8 mouse cellular contexts compared by ENCODE assay signal in genomic region chr7:45447325-45447990, GRCm38 (mm10). TPM values are rescaled to one million over a fixed set of nuclear protein-coding genes. Genes with fewer than 3 reads are reported as not detected.
DNase-seq lines count a peak whose midpoint lies in the region; ATAC-seq and TF ChIP-seq lines count a peak whose summit lies in the region.

No protein-coding gene starts in this region.

- H3K4me2 ChIP-seq in myocyte (ENCODE audit: low read depth), result peak overlapping the region; percentile 47
- no peak overlapping the region for H3K4me2 ChIP-seq in forebrain, embryonic 11.5 days (ENCODE audit: low read depth, low read length, severe bottlenecking)

- H3K27me3 ChIP-seq in cerebellum, adult 2 months (ENCODE audit: control insufficient read depth, insufficient read depth, low read length), result no peaks in the 10 kb centered on the region
- H3K27me3 ChIP-seq in limb, embryonic 10.5 days (ENCODE audit: low read depth, poor library complexity, severe bottlenecking), result no peaks in the 10 kb centered on the region
- no peaks in the 10 kb centered on the region for H3K27me3 ChIP-seq in myocyte (ENCODE audit: control insufficient read depth, insufficient read depth, insufficient read length)
- H3K27me3 ChIP-seq in forebrain, embryonic 11.5 days (ENCODE audit: control insufficient read depth, insufficient read depth, low read length), result no peaks in the 10 kb centered on the region

- H3K9me3 ChIP-seq in limb, embryonic 10.5 days (replicated peaks), result no peaks in the 10 kb centered on the region
- no peaks in the 10 kb centered on the region for H3K9me3 ChIP-seq in forebrain, embryonic 11.5 days (ENCODE audit: control insufficient read depth, low read length)

- ATAC-seq in cerebellum, adult (ENCODE audit: insufficient number of reproducible peaks, low FRiP score, low TSS enrichment), result no peak
- ATAC-seq in forebrain, embryonic 11.5 days (replicated peaks; ENCODE audit: low FRiP score), result no peak

- no peaks in the 10 kb centered on the region for H3K79me2 ChIP-seq in myocyte (ENCODE audit: control insufficient read depth, insufficient read depth)

- H3K9ac ChIP-seq in forebrain, embryonic 11.5 days (ENCODE audit: low read length), result no peak overlapping the region

- H3K4me3 ChIP-seq in cerebellum, adult 2 months (replicated peaks; ENCODE audit: insufficient read depth, low read depth, low read length), result no peak overlapping the region
- H3K4me3 ChIP-seq in limb, embryonic 10.5 days, result no peak overlapping the region
- H3K4me3 ChIP-seq in myocyte, result no peak overlapping the region
- H3K4me3 ChIP-seq in forebrain, embryonic 11.5 days (ENCODE audit: low read depth, low read length), result no peak overlapping the region

- WGBS in cerebellum, adult 2 months, result 43% methylated on average over 11 of the region's 11 CpGs
- WGBS in limb, embryonic 10.5 days, result 29% methylated on average over 11 of the region's 11 CpGs
- WGBS in forebrain, embryonic 11.5 days, result 39% methylated on average over 11 of the region's 11 CpGs

- DNase-seq in cerebellum, adult 2 months, result no peak
- peak; percentile 33 for DNase-seq in thymus, postnatal 0 days (ENCODE audit: low spot score)
- DNase-seq in thymus, adult 18-20 months, result no peak
- peak; percentile 40 for DNase-seq in limb, embryonic 10.5 days (ENCODE audit: low spot score)
- no peak for DNase-seq in forebrain, embryonic 11.5 days (ENCODE audit: low spot score)
- no peak for DNase-seq in cerebellum, adult 9-11 months

- H3K4me1 ChIP-seq in cerebellum, adult 2 months (ENCODE audit: control insufficient read depth, insufficient read depth, low read length), result no peaks in the 10 kb centered on the region
- H3K4me1 ChIP-seq in limb, embryonic 10.5 days, result peaks cover 2% of the 10 kb centered on the region; the same call in 1 of the 2 replicates
- H3K4me1 ChIP-seq in forebrain, embryonic 11.5 days (replicated peaks; ENCODE audit: control insufficient read depth, insufficient read depth, low read length), result no peaks in the 10 kb centered on the region

- no peak overlapping the region for H3ac ChIP-seq in myocyte (ENCODE audit: control insufficient read depth, insufficient read length)

- no peak overlapping the region for H3K27ac ChIP-seq in cerebellum, adult 2 months (ENCODE audit: insufficient read depth, low read length)
- no peak overlapping the region for H3K27ac ChIP-seq in limb, embryonic 10.5 days
- no peak overlapping the region for H3K27ac ChIP-seq in forebrain, embryonic 11.5 days (ENCODE audit: low read depth, low read length)

- TF ChIP-seq CTCF in cerebellum, adult 2 months (IDR thresholded peaks at IDR 0.05; ENCODE audit: borderline replicate concordance, insufficient read depth, low read depth, low read length), result peak; percentile 52; the same call in 1 of the 2 replicates

- TF ChIP-seq POLR2A in cerebellum, adult 2 months (IDR thresholded peaks at IDR 0.05; ENCODE audit: borderline replicate concordance, insufficient read depth, low read length), result no peak
- no peak for TF ChIP-seq POLR2A in myocyte (IDR thresholded peaks at IDR 0.05; ENCODE audit: insufficient read length, low read depth)

- peaks cover 80% of the 10 kb centered on the region for H3K36me3 ChIP-seq in limb, embryonic 10.5 days
- H3K36me3 ChIP-seq in myocyte (ENCODE audit: control insufficient read depth, insufficient read depth), result peaks cover 63% of the 10 kb centered on the region
- no peaks in the 10 kb centered on the region; the same call in 1 of the 2 replicates for H3K36me3 ChIP-seq in forebrain, embryonic 11.5 days (ENCODE audit: control insufficient read depth, insufficient read depth, low read length)

TF ChIP-seq in myocyte, 11 proteins besides CTCF, POLR2A, EP300 and RAD21:
- TF ChIP-seq MYOG (IDR thresholded peaks at IDR 0.05; ENCODE audit: control insufficient read depth in 1 of 3, insufficient read depth in 1 of 3, insufficient read length in 2 of 3, low read depth in 2 of 3) (no peak), TCF3 (IDR thresholded peaks at IDR 0.05; ENCODE audit: insufficient read length, low read depth) (no peak), MAX (IDR thresholded peaks at IDR 0.05; ENCODE audit: low read depth) (no peak), E2F4 (IDR thresholded peaks at IDR 0.05; ENCODE audit: insufficient read depth) (no peak), POLR2AphosphoS2 (IDR thresholded peaks at IDR 0.05; ENCODE audit: insufficient read length, low read depth) (no peak), SRF (IDR thresholded peaks at IDR 0.05; ENCODE audit: control insufficient read depth, insufficient read length, low read depth) (no peak), CEBPB (IDR thresholded peaks at IDR 0.05; ENCODE audit: insufficient read depth, poor library complexity, severe bottlenecking) (no peak), USF1 (IDR thresholded peaks at IDR 0.05; ENCODE audit: low read depth) (no peak), TCF12 (IDR thresholded peaks at IDR 0.05; ENCODE audit: insufficient read depth, poor library complexity, severe bottlenecking) (no peak), REST (IDR thresholded peaks at IDR 0.05; ENCODE audit: insufficient read depth, insufficient read length) (no peak), MYOD1 (IDR thresholded peaks at IDR 0.05; ENCODE audit: control insufficient read depth in 1 of 3, insufficient read length in 2 of 3, low read depth in 2 of 3) (no peak)

RNA-seq across cellular contexts. Expression of gene Ruvbl2, which starts 9.6 kb away (rescaled TPM):
- 56.8 TPM in 2 replicates for polyA plus RNA-seq in cerebellum, adult 2 months (2012; rRNA removed)
- polyA plus RNA-seq in thymus, postnatal 0 days (2015; fragmentation: Nextera tagmentation; extraction: Ambion mirVana), result 129 and 143 TPM in 2 replicates
- 228 and 283 TPM in 2 replicates for polyA plus RNA-seq in limb, embryonic 10.5 days (2016; fragmentation: Nextera tagmentation; extraction: Ambion mirVana)
- 118 TPM for polyA plus RNA-seq in myocyte (2012; fragmentation: generic; extraction: Trizol)
- polyA plus RNA-seq in forebrain, embryonic 11.5 days (2014; fragmentation: Nextera tagmentation; extraction: Ambion mirVana), result 175 and 183 TPM in 2 replicates

RNA-seq across cellular contexts. Expression of gene Ftl1, which starts 12.2 kb away (rescaled TPM):
- polyA plus RNA-seq in cerebellum, adult 2 months (2012; rRNA removed), result 463 and 480 TPM in 2 replicates
- polyA plus RNA-seq in thymus, postnatal 0 days (2015; fragmentation: Nextera tagmentation; extraction: Ambion mirVana), result 3,702 and 3,772 TPM in 2 replicates
- 5,063 and 5,416 TPM in 2 replicates for polyA plus RNA-seq in limb, embryonic 10.5 days (2016; fragmentation: Nextera tagmentation; extraction: Ambion mirVana)
- polyA plus RNA-seq in myocyte (2012; fragmentation: generic; extraction: Trizol), result 2,413 TPM
- polyA plus RNA-seq in forebrain, embryonic 11.5 days (2014; fragmentation: Nextera tagmentation; extraction: Ambion mirVana), result 4,947 and 5,145 TPM in 2 replicates

RNA-seq across cellular contexts. Expression of gene Gys1, which starts 12.8 kb away (rescaled TPM):
- polyA plus RNA-seq in cerebellum, adult 2 months (2012; rRNA removed), result 24.4 and 24.8 TPM in 2 replicates
- 9.4 and 10.5 TPM in 2 replicates for polyA plus RNA-seq in thymus, postnatal 0 days (2015; fragmentation: Nextera tagmentation; extraction: Ambion mirVana)
- polyA plus RNA-seq in limb, embryonic 10.5 days (2016; fragmentation: Nextera tagmentation; extraction: Ambion mirVana), result 42.6 and 44.9 TPM in 2 replicates
- polyA plus RNA-seq in myocyte (2012; fragmentation: generic; extraction: Trizol), result 125 TPM
- polyA plus RNA-seq in forebrain, embryonic 11.5 days (2014; fragmentation: Nextera tagmentation; extraction: Ambion mirVana), result 37.0 and 37.6 TPM in 2 replicates

RNA-seq across cellular contexts. Expression of gene Bax, which starts 19.2 kb away (rescaled TPM):
- 102 and 103 TPM in 2 replicates for polyA plus RNA-seq in cerebellum, adult 2 months (2012; rRNA removed)
- 177 and 178 TPM in 2 replicates for polyA plus RNA-seq in thymus, postnatal 0 days (2015; fragmentation: Nextera tagmentation; extraction: Ambion mirVana)
- polyA plus RNA-seq in limb, embryonic 10.5 days (2016; fragmentation: Nextera tagmentation; extraction: Ambion mirVana), result 248 and 297 TPM in 2 replicates
- polyA plus RNA-seq in myocyte (2012; fragmentation: generic; extraction: Trizol), result 249 TPM
- 192 and 202 TPM in 2 replicates for polyA plus RNA-seq in forebrain, embryonic 11.5 days (2014; fragmentation: Nextera tagmentation; extraction: Ambion mirVana)

RNA-seq across cellular contexts. Expression of gene Lhb, which starts 26.8 kb away (rescaled TPM):
- polyA plus RNA-seq in cerebellum, adult 2 months (2012; rRNA removed), result 0.59 and 1.1 TPM in 2 replicates
- not detected in 2 replicates for polyA plus RNA-seq in thymus, postnatal 0 days (2015; fragmentation: Nextera tagmentation; extraction: Ambion mirVana)
- polyA plus RNA-seq in limb, embryonic 10.5 days (2016; fragmentation: Nextera tagmentation; extraction: Ambion mirVana), result not detected in 2 replicates
- polyA plus RNA-seq in myocyte (2012; fragmentation: generic; extraction: Trizol), result 0.07 TPM
- not detected in 2 replicates for polyA plus RNA-seq in forebrain, embryonic 11.5 days (2014; fragmentation: Nextera tagmentation; extraction: Ambion mirVana)

Comparison
In these comparisons a context has a peak if more than half of its experiments do, and no peak if none do; other contexts are left out.
1. DNase-seq: peak in thymus, postnatal 0 days (single experiment) and limb, embryonic 10.5 days (single experiment); none in cerebellum, adult 2 months (0 of 2), thymus, adult 18-20 months (0 of 2), forebrain, embryonic 11.5 days (single experiment) and cerebellum, adult 9-11 months (single experiment).